Mouse (Mus musculus) midbrain, embryonic 15.5 days (tissue): ENCODE measurements around the gene Gm10719. TPM values are rescaled to one million over a fixed set of nuclear protein-coding genes. Genes with fewer than 3 reads are reported as not detected.
"Not testable (repeated sequence)": the region's sequence is repeated elsewhere in the genome, so short reads cannot be mapped to it uniquely, and the experiment has no call there.

ENCODE experiments used
- ATAC-seq: fragments of 200-750 bp; cut with Nextera tagmentation; replicated peaks from 2 replicates; pipeline ENCODE4 v1.8.0; 2017; ENCODE audit warnings: moderate TSS enrichment
- H3K27ac ChIP-seq: fragments of 300-500 bp; sonication (generic); 2 replicates; pipeline ENCODE4 v1.5.1; 2015; ENCODE audit warnings: mild to moderate bottlenecking, inconsistent platforms
- H3K27me3 ChIP-seq: fragments of 300-500 bp; sonication (generic); replicated peaks from 2 replicates; pipeline ENCODE4 v1.6.1; 2015; ENCODE audit warnings: inconsistent platforms
- H3K36me3 ChIP-seq: fragments of 300-500 bp; sonication (generic); replicated peaks from 2 replicates; pipeline ENCODE4 v1.6.1; 2015; ENCODE audit warnings: inconsistent platforms
- H3K4me1 ChIP-seq: fragments of 300-500 bp; sonication (generic); 2 replicates; pipeline ENCODE4 v1.6.1; 2015; ENCODE audit warnings: inconsistent platforms
- H3K4me2 ChIP-seq: fragments of 300-500 bp; sonication (generic); 2 replicates; pipeline ENCODE4 v1.6.1; 2015; ENCODE audit warnings: inconsistent platforms, mild to moderate bottlenecking, moderate library complexity
- H3K4me3 ChIP-seq: fragments of 300-500 bp; sonication (generic); 2 replicates; pipeline ENCODE4 v1.5.1; 2015; ENCODE audit warnings: mild to moderate bottlenecking, inconsistent platforms
- H3K9ac ChIP-seq: fragments of 300-500 bp; sonication (generic); 2 replicates; pipeline ENCODE4 v1.6.1; 2015; ENCODE audit warnings: mild to moderate bottlenecking, inconsistent platforms
- H3K9me3 ChIP-seq: fragments of 300-500 bp; sonication (generic); 2 replicates; pipeline ENCODE4 v1.6.1; 2016; ENCODE audit warnings: inconsistent platforms
- WGBS: fragments of 180-500 bp; shearing (Covaris S2); methylation state at CpG from one replicate; pipeline ENCODE4 v1.1.7; 2015; ENCODE audit warnings: mixed read lengths; 5-methylcytosine and 5-hydroxymethylcytosine counted together
- polyA plus RNA-seq: library from polyadenylated mRNA; unstranded; fragments of >200 nt; fragmentation: Nextera tagmentation; extraction: Ambion mirVana; gene quantifications from 2 replicates; pipeline ENCODE4 v1.2.1, GENCODE M21; 2015

The Gm10719 gene
- 0.28 and 0.34 TPM in 2 replicates for polyA plus RNA-seq

- not testable (repeated sequence) for H3K4me3 ChIP-seq, H3K9ac ChIP-seq, H3K4me2 ChIP-seq, H3K27me3 ChIP-seq, ATAC-seq, H3K36me3 ChIP-seq, H3K9me3 ChIP-seq, H3K27ac ChIP-seq, H3K4me1 ChIP-seq
- WGBS, result 44% methylated on average over 2 of the region's 9 CpGs
Observed at GRCm38 (mm10) chr9:3017108-3017507, at the start of gene Gm10719. Gene Gm10719, plus strand, starts transcription at chr9:3017408.

DNA sequence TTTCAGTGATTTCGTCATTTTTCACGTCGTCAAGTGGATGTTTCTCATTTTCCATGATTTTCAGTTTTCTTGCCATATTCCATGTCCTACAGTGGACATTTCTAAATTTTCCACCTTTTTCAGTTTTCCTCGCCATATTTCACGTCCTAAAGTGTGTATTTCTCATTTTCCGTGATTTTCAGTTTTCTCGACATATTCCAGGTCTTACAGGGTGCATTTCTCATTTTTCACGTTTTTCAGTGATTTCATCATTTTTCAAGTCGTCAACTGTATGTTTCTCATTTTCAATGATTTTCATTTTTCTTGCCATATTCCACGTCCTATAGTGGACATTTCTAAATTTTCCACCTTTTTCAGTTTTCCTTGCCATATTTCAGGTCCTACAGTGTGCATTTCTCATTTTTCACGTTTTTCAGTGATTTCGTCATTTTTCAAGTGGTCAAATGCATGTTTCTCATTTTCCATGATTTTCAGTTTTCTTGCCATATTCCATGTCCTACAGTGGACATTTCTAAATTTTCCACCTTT lies 16.7 kb upstream of the Gm10719 start, which contains the start of gene Gm10722:
Gm10722 (plus strand) TSS at position 478 of the 528 bp plus-strand sequence.
- not testable (repeated sequence) for H3K4me2 ChIP-seq, H3K36me3 ChIP-seq, H3K4me3 ChIP-seq, ATAC-seq, H3K9me3 ChIP-seq, H3K27ac ChIP-seq, H3K27me3 ChIP-seq, H3K9ac ChIP-seq, H3K4me1 ChIP-seq
- WGBS, result 71% methylated on average over 12 of the region's 12 CpGs

GRCm38 (mm10) chr9:3001006-3001405 lies 16.2 kb upstream of the Gm10719 start:
- not testable (repeated sequence) for H3K4me2 ChIP-seq, H3K9me3 ChIP-seq, ATAC-seq, H3K4me3 ChIP-seq, H3K4me1 ChIP-seq, H3K27me3 ChIP-seq, H3K9ac ChIP-seq, H3K36me3 ChIP-seq, H3K27ac ChIP-seq
- WGBS, result 64% methylated on average over 8 of the region's 8 CpGs

DNA sequence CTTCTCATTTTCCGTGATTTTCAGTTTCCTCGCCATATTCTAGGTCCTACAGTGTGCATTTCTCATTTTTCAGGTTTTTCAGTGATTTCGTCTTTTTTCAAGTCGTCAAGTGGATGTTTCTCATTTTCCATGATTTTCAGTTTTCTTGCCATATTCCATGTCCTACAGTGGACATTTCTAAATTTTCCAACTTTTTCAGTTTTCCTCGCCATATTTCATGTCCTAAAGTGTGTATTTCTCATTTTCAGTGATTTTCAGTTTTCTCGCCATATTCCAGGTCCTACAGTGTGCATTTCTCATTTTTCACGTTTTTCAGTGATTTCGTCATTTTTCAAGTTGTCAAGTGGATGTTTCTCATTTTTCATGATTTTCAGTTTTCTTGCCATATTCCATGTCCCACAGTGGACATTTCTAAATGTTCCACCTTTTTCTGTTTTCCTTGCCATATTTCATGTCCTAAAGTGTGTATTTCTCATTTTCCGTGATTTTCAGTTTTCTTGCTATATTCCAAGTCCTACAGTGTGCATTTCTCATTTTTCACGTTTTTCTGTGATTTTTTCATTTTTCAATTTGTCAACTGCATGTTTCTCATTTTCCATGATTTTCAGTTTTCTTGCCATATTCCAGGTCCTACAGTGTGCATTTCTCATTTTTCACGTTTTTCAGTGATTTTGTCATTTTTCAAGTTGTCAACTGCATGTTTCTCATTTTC lies 15.1 kb upstream of the Gm10719 start:
- ATAC-seq, result peak; percentile 91
- H3K4me2 ChIP-seq, H3K27me3 ChIP-seq, H3K36me3 ChIP-seq, H3K4me3 ChIP-seq, H3K27ac ChIP-seq, H3K9ac ChIP-seq, H3K4me1 ChIP-seq, H3K9me3 ChIP-seq: not testable (repeated sequence)
- 71% methylated on average over 9 of the region's 11 CpGs for WGBS

DNA sequence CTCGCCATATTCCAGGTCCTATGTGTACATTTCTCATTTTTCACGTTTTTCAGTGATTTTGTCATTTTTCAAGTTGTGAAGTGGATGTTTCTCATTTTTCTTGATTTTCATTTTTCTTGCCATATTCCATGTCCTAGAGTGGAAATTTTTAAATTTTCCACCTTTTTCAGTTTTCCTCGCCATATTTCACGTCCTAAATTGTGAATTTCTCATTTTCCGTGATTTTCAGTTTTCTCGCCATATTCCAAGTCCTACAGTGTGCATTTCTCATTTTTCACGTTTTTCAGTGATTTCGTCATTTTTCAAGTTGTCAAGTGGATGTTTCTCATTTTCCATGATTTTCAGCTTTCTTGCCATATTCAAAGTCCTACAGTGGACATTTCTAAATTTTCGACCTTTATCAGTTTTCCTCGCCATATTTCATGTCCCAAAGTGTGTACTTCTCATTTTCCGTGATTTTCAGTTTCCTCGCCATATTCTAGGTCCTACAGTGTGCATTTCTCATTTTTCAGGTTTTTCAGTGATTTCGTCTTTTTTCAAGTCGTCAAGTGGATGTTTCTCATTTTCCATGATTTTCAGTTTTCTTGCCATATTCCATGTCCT lies 14.3 kb upstream of the Gm10719 start, which contains the start of gene Gm11168:
Gm11168 (plus strand) TSS at position 553 of the 603 bp plus-strand sequence.
- WGBS, result 73% methylated on average over 6 of the region's 14 CpGs
- H3K9ac ChIP-seq, H3K36me3 ChIP-seq, H3K27me3 ChIP-seq, H3K27ac ChIP-seq, H3K4me1 ChIP-seq, ATAC-seq, H3K4me2 ChIP-seq, H3K4me3 ChIP-seq: not testable (repeated sequence)
- H3K9me3 ChIP-seq, result peaks cover 12% of the 10 kb centered on the region

GRCm38 (mm10) chr9:3006179-3006578 lies 11.0 kb upstream of the Gm10719 start:
- H3K4me1 ChIP-seq, H3K9ac ChIP-seq, ATAC-seq, H3K4me3 ChIP-seq, H3K27me3 ChIP-seq, H3K4me2 ChIP-seq, H3K36me3 ChIP-seq, H3K27ac ChIP-seq: not testable (repeated sequence)
- 75% methylated on average over 1 of the region's 5 CpGs for WGBS
- peaks cover 15% of the 10 kb centered on the region for H3K9me3 ChIP-seq

DNA sequence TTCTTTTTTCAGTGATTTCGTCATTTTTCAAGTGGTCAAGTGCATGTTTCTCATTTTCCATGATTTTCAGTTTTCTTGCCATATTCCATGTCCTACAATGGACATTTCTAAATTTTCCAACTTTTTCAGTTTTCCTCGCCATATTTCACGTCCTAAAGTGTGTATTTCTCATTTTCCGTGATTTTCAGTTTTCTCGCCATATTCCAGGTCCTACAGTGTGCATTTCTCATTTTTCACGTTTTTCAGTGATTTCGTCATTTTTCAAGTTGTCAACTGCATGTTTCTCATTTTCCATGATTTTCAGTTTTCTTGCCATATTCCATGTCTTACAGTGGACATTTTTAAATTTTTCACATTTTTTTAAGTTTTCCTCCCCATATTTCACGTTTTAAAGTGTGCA lies 10.6 kb upstream of the Gm10719 start:
- peak; percentile 76 for ATAC-seq
- 73% methylated on average over 8 of the region's 8 CpGs for WGBS

GRCm38 (mm10) chr9:3007272-3007671 lies 9.9 kb upstream of the Gm10719 start:
- H3K4me3 ChIP-seq, H3K27ac ChIP-seq, H3K4me1 ChIP-seq, H3K27me3 ChIP-seq, H3K4me2 ChIP-seq, H3K9ac ChIP-seq, H3K36me3 ChIP-seq: not testable (repeated sequence)
- ATAC-seq, result 0 out of 2 replicates have a peak, but pooled peaks have one; percentile 34
- peaks cover 11% of the 10 kb centered on the region for H3K9me3 ChIP-seq
- WGBS, result 72% methylated on average over 8 of the region's 9 CpGs

More for the DNA sequence above, 10.6 kb upstream of the Gm10719 start:
- not testable (repeated sequence) for H3K4me2 ChIP-seq, H3K4me3 ChIP-seq, H3K27me3 ChIP-seq, H3K27ac ChIP-seq, H3K36me3 ChIP-seq, H3K4me1 ChIP-seq, H3K9ac ChIP-seq
- peaks cover 15% of the 10 kb centered on the region for H3K9me3 ChIP-seq

- not testable (repeated sequence) for H3K36me3 ChIP-seq, H3K27me3 ChIP-seq, H3K4me2 ChIP-seq, H3K27ac ChIP-seq, H3K4me3 ChIP-seq, H3K9ac ChIP-seq, H3K4me1 ChIP-seq, H3K9me3 ChIP-seq
- no CpG with 5 or more reads among the region's 5 CpGs for WGBS
- 0 out of 2 replicates have a peak, but pooled peaks have one; percentile 52 for ATAC-seq
Observed at GRCm38 (mm10) chr9:3009331-3009730, 7.9 kb upstream of the Gm10719 start.

GRCm38 (mm10) chr9:3012054-3012621 lies 5.1 kb upstream of the Gm10719 start:
- H3K27ac ChIP-seq, H3K4me3 ChIP-seq, H3K9me3 ChIP-seq, H3K4me1 ChIP-seq, H3K9ac ChIP-seq, H3K27me3 ChIP-seq, ATAC-seq, H3K36me3 ChIP-seq, H3K4me2 ChIP-seq: not testable (repeated sequence)
- WGBS, result 85% methylated on average over 3 of the region's 7 CpGs

GRCm38 (mm10) chr9:3012733-3013279 lies 4.4 kb upstream of the Gm10719 start, which contains the start of gene Gm10721:
Gene Gm10721, plus strand, starts transcription at chr9:3013140.
- H3K4me2 ChIP-seq, H3K36me3 ChIP-seq, H3K27me3 ChIP-seq, ATAC-seq, H3K4me3 ChIP-seq, H3K27ac ChIP-seq, H3K9me3 ChIP-seq, H3K9ac ChIP-seq, H3K4me1 ChIP-seq: not testable (repeated sequence)
- WGBS, result 100% methylated on average over 1 of the region's 11 CpGs

- H3K27ac ChIP-seq, H3K27me3 ChIP-seq, H3K36me3 ChIP-seq, H3K9ac ChIP-seq, ATAC-seq, H3K4me2 ChIP-seq, H3K4me3 ChIP-seq, H3K4me1 ChIP-seq, H3K9me3 ChIP-seq: not testable (repeated sequence)
- WGBS, result 64% methylated on average over 6 of the region's 9 CpGs
Observed at GRCm38 (mm10) chr9:3015354-3015753, 1.9 kb upstream of the Gm10719 start, which contains the start of gene Gm10720. Gene Gm10720, plus strand, starts transcription at chr9:3015654.
